In the genomic region with DNA sequence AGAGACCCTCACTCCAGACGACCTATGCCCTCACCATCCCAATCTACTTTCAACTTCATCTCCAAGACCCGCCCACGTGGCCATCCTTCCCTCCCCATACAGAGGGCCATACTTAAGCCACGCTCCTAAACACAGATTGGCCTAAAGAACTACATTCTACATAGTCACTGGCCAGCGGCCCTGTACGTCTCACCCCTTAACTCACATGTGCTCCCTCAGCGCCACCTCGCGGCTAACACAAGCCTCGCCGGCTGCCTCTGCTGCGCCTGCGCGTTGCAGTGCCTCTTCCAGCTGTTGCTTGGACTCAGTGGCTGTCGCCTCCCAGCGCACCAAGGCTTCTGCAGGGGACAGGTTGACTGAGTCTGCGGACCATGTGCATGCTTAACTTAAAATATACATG, we compare ENCODE assay signal across 8 mouse cellular contexts. TPM values are rescaled to one million over a fixed set of nuclear protein-coding genes. Genes with fewer than 3 reads are reported as not detected.
DNase-seq lines count a peak whose midpoint lies in the region; ATAC-seq lines count a peak whose summit lies in the region.

No protein-coding gene starts in this region.

- H3K27me3 ChIP-seq in heart, embryonic 14.5 days (ENCODE audit: control insufficient read depth, insufficient read depth, low read length), result no peaks in the 10 kb centered on the region
- H3K27me3 ChIP-seq in liver, embryonic 11.5 days (replicated peaks; ENCODE audit: control insufficient read depth, insufficient read depth, low read length), result peaks cover 22% of the 10 kb centered on the region
- H3K27me3 ChIP-seq in splenic B cell, adult 2 months (ENCODE audit: control insufficient read depth, insufficient read depth, low read length, poor library complexity, severe bottlenecking), result no peaks in the 10 kb centered on the region

- no peaks in the 10 kb centered on the region for H3K36me3 ChIP-seq in heart, embryonic 14.5 days (ENCODE audit: control insufficient read depth, insufficient read depth, low read length)
- H3K36me3 ChIP-seq in liver, embryonic 11.5 days (ENCODE audit: control insufficient read depth, insufficient read depth, low read length), result no peaks in the 10 kb centered on the region
- H3K36me3 ChIP-seq in splenic B cell, adult 2 months (ENCODE audit: control insufficient read depth, insufficient read depth, low read length, poor library complexity, severe bottlenecking), result no peaks in the 10 kb centered on the region

- no peak overlapping the region for H3K4me3 ChIP-seq in heart, embryonic 14.5 days (ENCODE audit: control insufficient read depth in 1 of 2, insufficient read depth in 1 of 2, low read depth in 1 of 2, low read length in 2 of 2)
- H3K4me3 ChIP-seq in liver, embryonic 11.5 days (ENCODE audit: low read depth, low read length), result no peak overlapping the region

- H3K4me1 ChIP-seq in heart, embryonic 14.5 days (ENCODE audit: control insufficient read depth in 2 of 2, insufficient read depth in 2 of 2, low read length in 2 of 2), result peaks cover 13 to 14% of the 10 kb centered on the region in 2 experiments
- H3K4me1 ChIP-seq in liver, embryonic 11.5 days (replicated peaks; ENCODE audit: control insufficient read depth, insufficient read depth, low read length), result peaks cover 14% of the 10 kb centered on the region

- no peak overlapping the region for H3K4me2 ChIP-seq in heart, embryonic 14.5 days (ENCODE audit: low read length)
- H3K4me2 ChIP-seq in liver, embryonic 11.5 days, result peak overlapping the region; percentile 11; the same call in 1 of the 2 replicates

- H3K27ac ChIP-seq in heart, embryonic 14.5 days (replicated peaks in 1 of 2; ENCODE audit: control insufficient read depth in 1 of 2, insufficient read depth in 1 of 2, low read depth in 2 of 2, low read length in 2 of 2), result no peak overlapping the region
- no peak overlapping the region for H3K27ac ChIP-seq in liver, embryonic 11.5 days (ENCODE audit: low read depth, low read length)

- 4% methylated on average over 17 of the region's 17 CpGs for WGBS in heart, embryonic 14.5 days
- WGBS in liver, embryonic 11.5 days, result 2% methylated on average over 17 of the region's 17 CpGs

- no peaks in the 10 kb centered on the region for H3K9me3 ChIP-seq in heart, embryonic 14.5 days (ENCODE audit: control insufficient read depth, low read length)
- H3K9me3 ChIP-seq in liver, embryonic 11.5 days (ENCODE audit: control insufficient read depth, low read length), result no peaks in the 10 kb centered on the region

- ATAC-seq in heart, embryonic 14.5 days (ENCODE audit: insufficient number of reproducible peaks, insufficient read depth, low FRiP score, low read depth), result peak; percentile 60
- ATAC-seq in liver, embryonic 11.5 days (replicated peaks; ENCODE audit: low FRiP score), result peak; percentile 85

- H3K9ac ChIP-seq in heart, embryonic 14.5 days (ENCODE audit: low read length), result no peak overlapping the region
- H3K9ac ChIP-seq in liver, embryonic 11.5 days (ENCODE audit: low read depth, low read length), result no peak overlapping the region

- DNase-seq in CD4-positive helper T cell, adult 2 months (ENCODE audit: low read depth, low spot score), result peak; percentile 91
- peak; percentile 30 for DNase-seq in brain, embryonic 18.5 days (ENCODE audit: low read depth, low spot score)
- DNase-seq in fibroblast of lung, adult 2 months (ENCODE audit: low read depth), result peak; percentile 93
- DNase-seq in kidney, postnatal 10 days, result peak; percentile 98
- peak; percentile 89 for DNase-seq in liver, embryonic 11.5 days (ENCODE audit: low spot score)
- DNase-seq in naive thymus-derived CD4-positive, alpha-beta T cell, adult 2 months (ENCODE audit: low read depth), result peak; percentile 96
- DNase-seq in splenic B cell, adult 2 months (ENCODE audit: low read depth, low spot score), result peak; percentile 96

RNA-seq across cellular contexts. Expression of a gene that starts 3.9 kb away (rescaled TPM):
- polyA plus RNA-seq in heart, embryonic 14.5 days (2014; fragmentation: Nextera tagmentation; extraction: Ambion mirVana), result 0.35 and 0.89 TPM in 2 replicates
- 0.16 and 0.44 TPM in 2 replicates for polyA plus RNA-seq in liver, embryonic 11.5 days (2014; fragmentation: Nextera tagmentation; extraction: Ambion mirVana)

RNA-seq across cellular contexts. Expression of a gene that starts 10.1 kb away (rescaled TPM):
- polyA plus RNA-seq in heart, embryonic 14.5 days (2014; fragmentation: Nextera tagmentation; extraction: Ambion mirVana), result 109 and 121 TPM in 2 replicates
- 56.0 and 57.3 TPM in 2 replicates for polyA plus RNA-seq in liver, embryonic 11.5 days (2014; fragmentation: Nextera tagmentation; extraction: Ambion mirVana)

RNA-seq across cellular contexts. Expression of a gene that starts 15.6 kb away (rescaled TPM):
- polyA plus RNA-seq in heart, embryonic 14.5 days (2014; fragmentation: Nextera tagmentation; extraction: Ambion mirVana), result 10.8 and 19.0 TPM in 2 replicates
- polyA plus RNA-seq in liver, embryonic 11.5 days (2014; fragmentation: Nextera tagmentation; extraction: Ambion mirVana), result 21.9 and 24.0 TPM in 2 replicates

RNA-seq across cellular contexts. Expression of a gene that starts 21.1 kb away (rescaled TPM):
- 62.2 and 64.0 TPM in 2 replicates for polyA plus RNA-seq in heart, embryonic 14.5 days (2014; fragmentation: Nextera tagmentation; extraction: Ambion mirVana)
- polyA plus RNA-seq in liver, embryonic 11.5 days (2014; fragmentation: Nextera tagmentation; extraction: Ambion mirVana), result 68.1 and 71.0 TPM in 2 replicates

RNA-seq across cellular contexts. Expression of a gene that starts 33.7 kb away (rescaled TPM):
- 3.3 and 4.4 TPM in 2 replicates for polyA plus RNA-seq in heart, embryonic 14.5 days (2014; fragmentation: Nextera tagmentation; extraction: Ambion mirVana)
- polyA plus RNA-seq in liver, embryonic 11.5 days (2014; fragmentation: Nextera tagmentation; extraction: Ambion mirVana), result 9.5 and 10.4 TPM in 2 replicates

Comparison
In these comparisons a context has a peak if more than half of its experiments do, and no peak if none do; other contexts are left out.
1. DNase-seq: peak in every context shown above with its lines; median percentile 98 in kidney, postnatal 10 days; 96 in naive thymus-derived CD4-positive, alpha-beta T cell, adult 2 months; 96 in splenic B cell, adult 2 months; 93 in fibroblast of lung, adult 2 months; 91 in CD4-positive helper T cell, adult 2 months; 89 in liver, embryonic 11.5 days; 30 in brain, embryonic 18.5 days.